Mouse (Mus musculus): ENCODE measurements around the gene Adcy2.

Gene Adcy2

DNA sequence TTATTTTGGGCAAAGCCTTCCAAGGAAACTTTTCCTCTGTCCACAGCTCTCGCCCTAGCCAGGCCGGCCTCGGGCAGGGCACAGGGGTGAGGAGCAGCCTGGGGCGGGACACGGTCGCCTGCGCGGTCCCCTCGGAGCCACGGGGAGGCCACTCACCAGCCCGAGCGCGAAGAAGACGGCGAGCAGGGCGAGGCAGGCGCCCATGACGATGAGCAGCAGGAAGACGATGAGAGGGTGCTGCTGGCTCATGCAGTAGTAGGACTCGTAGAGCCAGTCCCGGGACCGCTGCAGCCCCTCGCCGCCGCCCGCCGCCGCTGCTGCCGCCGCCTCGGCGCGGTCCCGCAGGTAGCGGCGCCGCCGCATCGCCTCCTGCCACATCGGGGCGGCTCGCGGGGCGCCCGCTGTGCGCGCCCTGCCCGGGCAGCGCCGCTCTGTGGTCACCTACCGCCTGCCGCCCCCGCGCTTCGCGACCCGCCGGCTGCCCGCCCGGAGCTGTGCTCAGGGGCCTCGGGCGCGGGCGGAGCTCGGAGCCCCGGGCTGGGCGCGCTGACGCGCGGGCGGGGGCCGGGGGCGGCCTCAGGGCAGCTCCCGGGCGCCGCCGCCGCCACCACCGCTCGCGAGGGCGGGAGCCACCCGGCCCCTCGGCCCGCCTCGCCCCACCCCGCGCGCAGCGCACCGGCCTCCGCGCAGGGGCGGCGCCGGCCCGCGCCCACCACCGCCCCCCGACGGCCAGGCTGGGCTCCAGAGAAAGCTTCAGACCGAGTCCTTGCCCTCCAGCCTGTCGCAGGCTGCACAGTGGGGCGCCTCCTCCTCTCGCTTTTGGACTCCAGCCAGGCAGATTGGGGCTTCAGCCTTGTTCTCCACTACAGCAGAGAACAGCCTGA, at the start of gene Adcy2:
Gene Adcy2 (minus strand): TSS at position 624 of the 884 bp plus-strand sequence.
- DNase-seq (ENCODE audit: low read depth, low spot score) = no peak

DNA sequence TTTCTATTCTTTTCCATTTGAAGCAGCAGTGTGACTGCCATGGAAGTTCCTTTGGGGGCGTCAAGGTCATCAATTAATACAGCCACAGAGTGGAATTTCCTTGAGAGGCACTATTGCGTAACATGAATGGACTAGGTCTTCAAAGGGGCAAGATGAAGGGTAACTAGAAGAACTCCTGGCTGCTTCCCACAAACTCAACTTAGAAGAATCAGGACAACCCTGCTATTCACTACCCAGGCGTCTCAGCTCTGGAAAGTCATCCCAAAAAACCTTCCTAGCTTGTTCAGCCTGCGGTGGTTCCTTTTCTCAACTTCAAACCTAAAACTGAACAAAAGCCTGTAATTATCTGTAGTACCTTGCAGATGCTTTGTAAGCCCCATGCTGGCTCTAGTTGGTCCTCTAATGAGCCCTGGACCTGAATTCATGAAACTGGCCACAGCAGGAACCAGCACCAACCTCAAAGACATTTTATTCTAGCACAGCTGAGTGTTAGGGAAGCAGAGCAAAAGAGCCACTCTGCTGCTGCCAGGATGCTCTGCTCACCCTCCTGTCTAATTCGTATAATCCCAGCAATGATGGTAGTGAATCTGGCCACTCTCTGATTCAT, 37.8 kb upstream of the Adcy2 start:
- no peak for DNase-seq (ENCODE audit: low read depth, low spot score)

DNA sequence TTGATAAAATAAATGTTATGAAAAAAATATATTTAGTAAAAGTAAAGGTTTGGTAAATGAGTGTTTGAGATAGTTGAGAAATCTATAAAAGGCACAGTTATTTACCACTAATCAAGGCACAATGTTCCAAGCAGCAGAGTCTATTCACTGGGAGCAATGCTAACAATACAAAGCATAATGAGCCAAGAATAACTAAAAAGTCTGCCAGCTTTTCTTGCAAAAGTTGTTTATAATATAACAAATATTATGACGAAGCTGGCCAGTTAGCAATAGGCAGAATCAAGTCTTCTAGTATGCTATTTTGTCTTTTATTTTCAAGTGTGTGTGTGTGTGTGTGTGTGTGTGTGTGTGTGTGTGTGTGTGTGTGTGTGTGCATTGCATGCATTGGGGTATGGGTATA, 35.3 kb upstream of the Adcy2 start:
- no peak for DNase-seq (ENCODE audit: low read depth, low spot score)

DNA sequence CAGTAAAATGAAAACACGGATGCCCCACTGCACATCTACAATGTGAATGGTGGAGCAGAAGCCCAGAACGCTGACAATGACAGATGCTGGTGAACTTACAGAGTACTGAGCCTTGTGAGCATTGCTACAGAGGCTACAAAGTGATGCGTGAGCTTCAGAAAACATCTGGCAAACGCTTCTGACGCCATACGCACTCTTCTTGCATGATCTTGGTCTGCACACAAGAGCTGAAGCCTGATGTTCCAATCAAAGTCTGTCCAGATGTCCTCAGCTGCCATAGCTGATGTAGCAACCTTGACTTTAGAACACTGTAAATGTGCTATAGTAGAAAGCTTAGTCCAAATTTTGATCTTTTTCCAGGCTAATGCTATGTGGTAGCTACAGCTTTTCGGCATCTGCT, 34.2 kb upstream of the Adcy2 start:
- no peak for DNase-seq (ENCODE audit: low read depth, low spot score)

DNA sequence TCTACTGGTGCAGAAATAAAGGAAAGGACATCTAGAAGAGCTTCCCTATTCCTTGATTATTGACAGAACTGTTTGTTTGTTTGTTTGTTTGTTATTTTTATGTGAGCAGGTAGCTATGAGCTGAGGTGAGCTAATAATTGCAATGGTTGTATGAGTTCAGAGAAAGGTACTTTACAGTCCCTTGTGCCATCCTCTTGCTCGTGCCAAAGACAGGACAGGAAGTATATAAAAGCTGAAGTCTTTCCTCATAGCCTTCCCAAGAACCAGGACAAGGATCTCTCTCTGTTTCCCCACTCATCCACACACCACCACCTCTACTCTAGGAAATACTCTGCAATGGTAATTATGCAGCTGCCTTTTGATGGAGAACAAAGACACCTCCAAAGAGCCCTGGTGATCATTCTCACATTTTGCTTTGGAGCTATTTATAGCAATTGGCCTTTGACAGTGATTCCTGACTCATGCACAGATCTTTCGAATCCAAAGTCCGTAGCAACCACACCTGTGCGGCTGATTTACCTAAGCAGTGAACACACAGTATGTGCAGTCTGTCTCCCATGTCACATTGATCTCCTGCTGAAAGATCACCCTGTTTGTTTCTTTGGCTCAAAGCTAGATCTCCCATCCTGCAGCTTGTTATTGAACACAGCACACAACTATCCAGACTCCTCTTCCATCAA, 29.9 kb upstream of the Adcy2 start:
- no peak for DNase-seq (ENCODE audit: low read depth, low spot score)

- DNase-seq (ENCODE audit: low read depth, low spot score) = no peak
These were observed 25.6 kb upstream of the Adcy2 start for GRCm38 (mm10) chr13:69024964-69025363.

DNA sequence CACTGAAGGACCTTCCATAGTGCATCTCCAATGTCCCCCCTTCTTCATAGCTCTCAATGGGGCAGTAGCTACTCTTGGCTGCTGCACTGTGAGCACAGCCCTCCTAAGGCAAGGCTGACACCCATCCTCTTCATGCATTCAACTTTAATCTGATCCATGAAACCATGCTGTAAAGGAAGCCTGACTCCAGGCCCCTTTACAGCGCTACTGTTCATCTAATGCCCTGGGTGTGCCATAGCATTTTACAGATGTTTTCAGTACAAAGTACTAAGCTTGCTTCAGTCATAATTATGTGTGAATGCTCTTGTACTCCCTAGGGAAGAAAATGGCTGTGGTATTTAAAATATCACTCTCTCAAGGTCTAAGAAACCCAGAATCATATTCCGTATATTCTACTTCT, 23.9 kb upstream of the Adcy2 start:
- DNase-seq (ENCODE audit: low read depth, low spot score) = no peak

DNA sequence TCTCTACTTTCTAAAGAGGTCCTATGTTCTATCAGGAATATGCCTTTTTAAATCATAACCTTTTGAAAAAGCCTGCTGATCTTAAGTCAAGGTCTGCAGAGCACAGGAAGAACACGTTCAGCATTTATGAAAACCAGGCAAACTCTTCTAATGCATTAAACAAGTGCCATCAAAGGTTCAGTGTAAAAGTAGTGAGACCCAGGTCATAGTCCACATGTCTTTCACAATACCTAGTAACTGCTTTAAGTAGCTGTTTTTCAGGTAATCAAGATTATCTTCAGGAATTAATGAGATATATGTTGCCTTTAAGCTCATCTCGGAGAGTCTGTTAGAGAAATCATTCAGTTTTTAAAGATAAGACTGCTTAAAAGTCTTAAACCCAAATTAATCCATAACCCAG, 21.2 kb upstream of the Adcy2 start:
- DNase-seq (ENCODE audit: low read depth, low spot score) = no peak

GRCm38 (mm10) chr13:69006915-69007314, 7.6 kb upstream of the Adcy2 start:
- no peak for DNase-seq (ENCODE audit: low read depth, low spot score)

GRCm38 (mm10) chr13:69006091-69006490, 6.8 kb upstream of the Adcy2 start:
- no peak for DNase-seq (ENCODE audit: low read depth, low spot score)

GRCm38 (mm10) chr13:69004406-69004805, 5.1 kb upstream of the Adcy2 start:
- DNase-seq (ENCODE audit: low read depth, low spot score) = no peak

- DNase-seq (ENCODE audit: low read depth, low spot score) = no peak
These were observed 3.3 kb upstream of the Adcy2 start for GRCm38 (mm10) chr13:69002631-69003030.

- peak; percentile 22 for DNase-seq (ENCODE audit: low read depth, low spot score)
These were observed 2.8 kb upstream of the Adcy2 start for GRCm38 (mm10) chr13:69002173-69002572.

GRCm38 (mm10) chr13:68999826-69000225, 485 bp upstream of the Adcy2 start:
- no peak for DNase-seq (ENCODE audit: low read depth, low spot score)

GRCm38 (mm10) chr13:68998558-68998917, 803 bp downstream of the Adcy2 start:
- no peak for DNase-seq (ENCODE audit: low read depth, low spot score)

GRCm38 (mm10) chr13:68997821-68998551, 1.4 kb downstream of the Adcy2 start:
- no peak for DNase-seq (ENCODE audit: low read depth, low spot score)

- DNase-seq (ENCODE audit: low read depth, low spot score) = no peak
These were observed 2.0 kb downstream of the Adcy2 start for GRCm38 (mm10) chr13:68997386-68997785.

DNA sequence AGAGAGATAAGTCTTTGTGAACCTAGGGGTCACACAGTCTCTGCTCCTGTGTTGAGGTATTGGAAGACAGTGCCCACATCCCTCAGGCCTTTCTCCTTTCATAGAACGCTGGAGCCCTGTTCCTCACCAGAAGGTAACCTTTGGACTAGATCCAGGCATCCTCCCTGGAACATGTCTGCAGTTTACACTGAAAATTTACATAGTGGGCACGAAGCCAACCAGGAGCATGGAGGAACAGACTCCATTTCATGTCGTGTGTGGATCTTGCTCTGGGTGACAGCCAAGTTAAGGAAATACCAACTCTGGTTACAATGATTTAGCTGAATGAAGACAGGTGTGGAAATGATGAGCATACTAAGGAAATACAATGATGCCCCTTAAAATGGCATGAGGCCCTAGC, 2.7 kb downstream of the Adcy2 start:
- DNase-seq (ENCODE audit: low read depth, low spot score) = no peak

- no peak for DNase-seq (ENCODE audit: low read depth, low spot score)
These were observed 13.6 kb downstream of the Adcy2 start for GRCm38 (mm10) chr13:68985789-68986188.

DNA sequence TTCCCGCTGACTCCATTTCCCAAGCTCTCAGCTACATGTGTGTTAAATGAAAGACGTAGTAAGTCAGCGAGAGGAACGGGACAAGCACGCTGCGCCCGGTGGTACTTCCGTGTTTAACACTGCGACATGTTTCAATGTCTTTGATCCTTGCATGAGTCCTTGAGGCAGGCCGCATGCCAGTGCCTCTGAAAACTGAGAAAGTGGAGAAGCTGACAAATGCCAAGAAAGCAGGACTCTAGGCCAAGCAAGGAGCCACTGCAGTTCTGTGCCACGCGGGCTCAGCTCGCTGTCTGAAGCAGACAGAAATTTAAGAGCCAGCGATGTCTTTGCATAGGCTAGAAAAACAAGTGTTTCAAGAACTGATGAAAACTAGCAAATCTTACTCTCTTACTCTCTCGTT, 15.3 kb downstream of the Adcy2 start:
- DNase-seq (ENCODE audit: low read depth, low spot score) = no peak

DNA sequence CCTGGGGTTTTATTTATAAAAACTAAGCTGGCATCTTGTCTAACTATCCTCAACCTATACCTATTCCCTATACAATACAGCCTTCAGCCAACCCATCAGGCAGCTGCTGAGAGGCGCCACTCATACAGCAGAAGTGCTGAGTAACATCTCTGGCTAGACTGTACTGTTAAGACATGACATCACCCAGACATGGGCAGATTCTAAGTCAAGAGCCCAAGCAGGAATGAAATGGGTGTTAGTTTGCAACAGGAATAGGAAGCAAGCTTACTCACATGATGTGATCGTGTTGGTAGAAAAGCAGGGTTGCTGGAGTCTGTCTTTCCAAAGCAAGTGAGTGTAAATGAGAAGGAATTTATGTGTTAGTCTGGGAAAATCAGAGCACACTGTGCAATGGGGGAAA, 18.3 kb downstream of the Adcy2 start:
- DNase-seq (ENCODE audit: low read depth, low spot score) = no peak

- no peak for DNase-seq (ENCODE audit: low read depth, low spot score)
These were observed 26.2 kb downstream of the Adcy2 start for GRCm38 (mm10) chr13:68973143-68973542.
